Mouse (Mus musculus): Measurements from ENCODE around the gene Prkd2.

The Prkd2 gene

DNA sequence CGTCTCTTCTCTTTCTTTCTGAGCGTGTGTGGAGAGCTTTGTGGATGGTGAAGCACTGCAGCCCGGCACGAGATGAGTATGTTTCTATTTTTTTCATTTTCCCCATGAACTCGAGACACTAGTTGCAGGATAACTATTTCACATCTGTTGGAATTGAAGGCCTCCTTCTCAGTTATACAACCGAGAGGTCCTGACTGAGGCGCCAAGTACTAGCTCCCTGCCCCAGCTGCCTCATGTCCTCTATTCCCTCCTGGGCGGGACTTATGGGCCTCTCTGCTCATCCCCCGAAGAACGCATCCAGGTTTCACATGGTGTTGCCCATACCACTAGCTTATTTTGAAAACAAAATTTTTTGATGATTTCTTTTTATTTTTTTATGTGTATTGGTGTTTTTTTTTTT is 52.8 kb downstream of the Prkd2 start:
- no peak for DNase-seq

DNA sequence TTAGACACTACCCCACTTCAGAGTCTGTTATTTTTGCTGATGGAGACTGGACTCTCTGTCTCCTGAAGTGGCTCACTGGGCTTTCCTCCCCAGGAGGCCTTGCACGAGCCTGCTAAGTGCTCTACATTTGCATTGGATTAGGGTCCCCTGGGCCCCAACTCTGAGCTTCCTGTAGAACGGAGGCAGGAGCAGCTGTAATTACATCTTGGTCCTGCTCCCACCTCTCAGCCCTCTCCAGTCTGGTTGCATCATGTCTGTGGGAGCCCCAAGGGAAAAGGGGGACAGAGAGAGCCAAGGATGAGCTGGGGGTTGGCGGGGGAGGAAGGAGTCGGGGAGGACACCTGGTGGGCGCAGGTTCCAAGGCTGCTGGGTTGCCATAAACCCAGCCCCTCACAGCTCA is 57.8 kb downstream of the Prkd2 start:
- DNase-seq, result no peak

DNA sequence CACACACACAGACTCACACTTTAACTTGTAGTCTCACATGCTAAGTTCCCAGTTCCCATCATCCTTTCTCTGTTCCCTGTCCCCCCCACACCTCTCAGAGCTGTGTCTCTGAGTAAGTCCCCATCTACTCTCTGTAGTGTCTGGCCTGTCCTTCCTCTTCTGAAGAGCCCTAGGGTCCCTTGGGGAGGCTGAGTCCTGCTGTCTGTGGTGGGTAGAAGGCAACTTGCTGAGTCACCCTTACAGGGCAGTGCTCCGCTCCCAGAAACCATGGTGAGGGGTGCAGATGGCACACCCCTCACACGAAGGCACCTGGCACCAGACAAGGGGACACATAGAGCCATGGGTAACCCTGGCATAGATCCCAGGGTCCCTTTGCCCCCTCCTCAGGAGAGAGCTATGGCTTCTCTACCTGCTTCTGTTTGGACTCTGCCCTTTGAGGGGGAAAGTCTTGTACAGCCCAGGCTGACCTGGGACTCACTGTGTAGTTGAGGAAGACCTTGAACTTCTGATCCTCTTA is 60.8 kb downstream of the Prkd2 start:
- no peak for DNase-seq

DNA sequence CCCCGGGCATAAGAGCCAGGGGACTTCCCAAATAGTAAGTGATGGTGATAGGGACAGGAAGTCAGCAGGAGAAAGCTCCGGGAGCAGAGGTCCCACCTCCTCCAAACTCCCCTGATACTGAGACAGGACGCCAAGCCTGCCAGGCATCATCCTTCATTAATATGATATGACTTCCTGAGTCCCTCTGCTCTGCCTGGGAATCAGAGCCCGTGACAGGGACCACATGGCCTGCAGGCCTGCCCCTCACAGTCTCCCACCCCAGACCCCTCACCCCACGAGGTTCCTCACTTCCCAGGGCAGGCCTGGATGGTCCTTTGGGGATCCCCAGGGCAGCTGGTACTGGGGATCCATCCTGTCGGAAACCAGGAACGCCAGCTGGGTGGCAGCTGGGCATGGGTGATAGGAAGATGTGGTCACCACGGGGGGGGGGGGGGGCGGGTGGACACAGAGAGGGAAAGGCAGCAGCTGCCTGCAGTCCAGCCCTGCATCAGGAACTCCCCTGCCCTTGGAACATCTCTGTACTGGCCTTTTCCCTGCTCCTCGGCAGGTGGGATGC is 61.5 kb downstream of the Prkd2 start:
- DNase-seq, result no peak

DNA sequence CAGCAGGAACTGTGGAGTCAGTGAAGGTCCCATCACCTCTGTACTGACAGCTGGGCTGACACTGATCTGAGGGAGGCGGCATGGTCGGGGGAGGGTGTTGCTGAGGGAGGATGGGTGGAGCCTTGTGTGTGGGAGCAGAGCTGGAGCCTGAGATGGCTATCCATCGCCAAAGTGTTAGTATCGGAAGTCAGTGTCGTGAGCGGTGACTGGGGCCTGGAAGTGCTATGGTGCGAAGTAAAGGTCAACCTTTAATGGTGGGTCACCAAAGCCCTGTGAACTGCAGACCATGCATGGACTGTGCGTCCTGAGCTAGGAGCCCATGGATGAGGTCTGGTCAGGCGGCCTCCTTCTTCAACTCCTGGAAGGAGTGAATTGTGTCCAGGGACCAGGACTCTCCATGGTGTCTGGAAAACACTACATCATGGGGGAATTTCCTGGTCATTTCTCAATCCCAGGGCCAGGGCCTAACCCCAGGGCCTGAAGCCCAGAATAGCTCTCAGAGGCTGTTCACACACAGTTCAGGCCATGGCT is 62.9 kb downstream of the Prkd2 start:
- DNase-seq, result no peak

DNA sequence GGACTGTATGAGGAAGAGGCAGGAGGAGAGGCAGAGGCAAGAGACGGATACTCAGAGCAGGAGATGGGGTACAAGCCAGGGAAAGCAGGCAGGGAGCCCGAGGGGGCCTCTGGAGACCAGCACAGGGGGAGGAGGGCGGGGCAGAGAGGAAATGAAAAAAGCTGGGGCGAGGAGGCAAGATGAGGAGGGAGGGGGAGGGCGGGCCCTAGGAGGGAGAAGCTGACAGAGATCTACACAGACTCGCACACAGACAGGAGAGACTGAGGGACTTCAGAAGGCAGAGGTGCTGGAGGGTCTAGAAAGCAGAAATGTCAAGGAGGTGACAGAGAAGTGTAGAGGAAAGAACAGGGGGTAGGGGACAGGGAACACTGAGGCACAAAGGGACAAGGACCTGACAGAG is 63.6 kb downstream of the Prkd2 start, which contains the start of gene Ptgir:
TSS of gene Ptgir (plus strand) at position 210 of the 400 bp plus-strand sequence.
- DNase-seq, result no peak

DNA sequence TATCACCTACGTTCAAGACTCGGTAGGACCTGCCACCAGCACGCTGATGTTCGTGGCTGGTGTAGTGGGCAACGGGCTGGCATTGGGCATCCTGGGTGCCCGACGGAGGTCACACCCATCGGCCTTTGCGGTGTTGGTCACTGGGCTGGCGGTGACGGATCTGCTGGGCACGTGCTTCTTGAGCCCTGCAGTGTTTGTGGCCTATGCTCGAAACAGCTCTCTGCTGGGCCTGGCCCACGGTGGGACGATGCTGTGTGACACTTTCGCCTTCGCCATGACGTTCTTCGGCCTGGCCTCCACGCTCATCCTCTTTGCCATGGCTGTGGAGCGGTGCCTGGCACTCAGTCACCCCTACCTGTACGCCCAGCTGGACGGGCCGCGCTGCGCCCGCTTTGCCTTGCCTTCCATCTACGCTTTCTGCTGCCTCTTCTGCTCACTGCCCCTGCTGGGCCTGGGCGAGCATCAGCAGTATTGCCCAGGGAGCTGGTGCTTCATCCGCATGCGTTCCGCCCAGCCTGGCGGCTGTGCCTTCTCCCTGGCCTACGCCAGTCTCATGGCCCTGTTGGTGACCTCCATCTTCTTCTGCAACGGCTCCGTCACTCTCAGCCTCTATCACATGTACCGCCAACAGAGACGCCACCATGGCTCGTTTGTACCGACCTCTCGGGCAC is 64.3 kb downstream of the Prkd2 start:
- no peak for DNase-seq

DNA sequence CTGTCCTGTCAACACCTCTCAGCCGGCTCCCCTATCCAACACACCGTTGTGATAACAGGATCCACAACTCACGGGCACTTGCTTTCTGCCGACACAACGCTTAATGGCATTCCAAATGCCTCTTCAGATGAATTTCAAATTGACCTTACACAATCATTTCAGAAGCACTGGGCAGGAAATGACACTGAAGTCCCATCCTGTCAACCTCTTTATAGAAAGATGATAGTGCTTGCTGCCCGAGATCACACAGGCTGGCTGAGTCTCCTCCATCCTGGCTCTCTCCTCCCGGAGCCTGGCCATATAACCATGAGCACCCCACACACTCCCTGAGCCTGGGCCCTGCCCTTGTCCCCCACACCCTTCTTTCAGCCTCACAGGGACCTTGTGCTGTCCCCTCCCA is 65.1 kb downstream of the Prkd2 start:
- no peak for DNase-seq

DNA sequence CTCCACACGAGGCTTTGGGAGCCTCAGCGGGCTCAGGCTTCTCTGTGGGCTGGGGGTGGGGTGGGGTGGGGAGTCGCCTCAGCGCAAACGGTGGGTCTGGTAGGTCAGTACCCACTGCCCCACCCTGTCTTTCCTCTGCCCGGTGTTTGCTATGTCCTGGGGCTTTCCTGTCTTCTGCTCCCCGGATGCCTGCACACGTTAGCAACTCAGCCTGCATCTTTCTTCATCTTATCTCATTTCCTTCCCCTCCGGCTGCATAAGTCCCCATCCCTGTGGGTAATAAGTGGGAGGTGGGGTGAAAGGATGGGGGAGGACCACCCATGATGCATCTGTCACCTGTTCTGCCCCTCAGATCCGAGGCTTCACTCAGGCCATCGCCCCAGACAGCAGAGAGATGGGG is 65.7 kb downstream of the Prkd2 start:
- no peak for DNase-seq

DNA sequence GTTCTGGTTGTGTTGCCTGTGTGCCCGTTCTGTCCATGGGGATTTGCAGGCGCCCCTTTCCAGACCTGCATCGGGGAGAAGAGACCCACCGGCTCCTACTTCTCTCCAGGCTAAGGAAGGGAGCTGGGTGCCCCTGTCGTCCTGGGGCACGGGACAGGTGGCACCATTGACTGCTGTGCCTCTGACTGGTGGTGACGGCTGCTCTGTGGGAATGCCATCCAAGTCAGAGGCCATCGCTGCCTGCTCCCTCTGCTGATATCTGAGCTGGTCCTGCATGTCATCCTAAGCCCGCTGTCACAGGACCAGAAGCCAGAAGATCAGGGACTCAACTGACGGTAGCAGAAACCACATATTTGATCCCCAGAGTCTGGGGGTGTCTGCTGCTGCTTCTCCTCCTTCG is 66.2 kb downstream of the Prkd2 start:
- DNase-seq, result no peak

DNA sequence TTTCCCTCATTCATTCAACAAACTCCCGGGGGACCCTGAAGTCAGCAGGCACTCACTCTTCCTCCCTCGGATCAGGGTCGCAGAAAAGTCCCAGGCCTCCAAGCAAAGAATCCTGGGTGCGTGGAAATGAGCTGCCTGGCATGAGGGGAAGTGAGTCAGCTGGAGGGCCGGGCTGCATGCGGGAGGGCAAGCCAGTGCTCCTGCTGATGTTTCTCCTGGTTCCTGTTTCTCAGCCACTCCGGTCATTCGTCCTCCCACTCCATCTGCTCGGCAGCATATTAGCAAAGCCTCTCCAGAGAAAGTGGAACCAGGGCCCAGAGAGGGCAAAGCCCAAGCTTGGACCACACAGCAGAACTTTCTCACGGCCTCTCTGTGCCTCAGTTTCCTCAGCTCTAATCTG is 67.2 kb downstream of the Prkd2 start:
- DNase-seq, result no peak

DNA sequence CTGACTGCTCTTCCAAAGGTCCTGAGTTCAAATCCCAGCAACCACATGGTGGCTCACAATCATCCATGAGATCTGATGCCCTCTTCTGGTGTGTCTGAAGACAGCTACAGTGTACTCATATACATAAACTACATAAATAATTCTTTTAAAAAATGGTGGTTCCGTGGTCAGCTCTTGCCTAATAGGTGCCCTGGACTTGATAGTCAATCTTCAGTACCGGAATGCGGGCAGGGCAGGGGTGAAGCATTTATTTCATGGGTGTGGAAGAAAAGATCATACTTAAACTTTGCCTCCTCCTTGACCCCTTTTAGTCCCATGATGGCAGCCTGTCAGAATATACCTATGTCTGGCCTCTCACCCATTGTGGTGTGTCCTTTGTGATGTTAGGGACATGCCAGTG is 69.2 kb downstream of the Prkd2 start:
- no peak for DNase-seq

DNA sequence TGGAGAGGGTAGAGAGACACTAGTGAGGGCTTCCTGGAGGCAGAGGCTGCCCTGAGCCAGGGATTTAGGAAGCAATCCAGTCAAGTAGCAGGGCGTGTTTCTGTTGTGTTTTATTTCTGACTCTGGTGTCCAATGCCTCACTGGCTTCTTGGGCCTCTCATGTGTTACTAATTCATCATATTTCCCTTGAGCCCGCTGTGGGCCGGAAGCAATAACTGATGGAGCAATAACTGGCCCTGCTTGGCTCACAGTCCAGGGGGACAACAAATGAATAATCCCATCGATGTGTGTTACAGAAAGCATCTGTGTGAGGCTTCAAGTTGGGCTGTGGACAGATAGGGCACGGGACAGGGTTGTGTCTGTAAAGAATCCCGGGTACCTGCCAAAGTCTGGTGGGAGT is 69.7 kb downstream of the Prkd2 start:
- DNase-seq, result no peak

DNA sequence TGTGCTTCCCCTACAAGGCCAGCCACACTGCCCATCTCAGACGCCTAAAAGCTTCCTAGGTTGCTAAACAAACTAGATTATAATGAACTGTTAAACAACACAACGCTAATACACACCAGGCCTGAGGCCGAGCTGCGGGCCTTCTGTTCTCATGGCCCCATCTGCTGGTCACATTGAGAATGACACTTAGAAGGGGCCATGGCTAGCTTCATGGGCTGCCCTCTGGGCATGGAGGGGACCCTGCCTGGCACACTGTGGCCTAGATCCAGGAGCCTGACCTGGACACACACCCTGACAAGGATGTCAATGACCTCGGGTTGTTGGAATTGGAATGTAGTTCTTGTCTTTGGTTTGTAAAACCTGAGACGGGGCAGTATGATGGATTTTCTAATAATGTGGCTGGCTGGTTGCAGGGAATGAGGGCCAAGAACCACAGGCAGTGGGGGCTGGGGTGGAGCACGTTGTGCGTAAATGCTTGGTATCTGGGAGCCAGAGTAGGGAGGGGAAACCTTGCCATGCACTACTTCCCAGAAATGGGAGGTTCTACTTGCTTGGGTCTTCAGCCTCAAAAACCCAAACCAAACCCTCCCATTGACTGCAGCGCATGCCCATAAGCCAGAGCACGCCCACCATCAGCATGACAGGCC is 71.2 kb downstream of the Prkd2 start:
- peak; percentile 85 for DNase-seq

DNA sequence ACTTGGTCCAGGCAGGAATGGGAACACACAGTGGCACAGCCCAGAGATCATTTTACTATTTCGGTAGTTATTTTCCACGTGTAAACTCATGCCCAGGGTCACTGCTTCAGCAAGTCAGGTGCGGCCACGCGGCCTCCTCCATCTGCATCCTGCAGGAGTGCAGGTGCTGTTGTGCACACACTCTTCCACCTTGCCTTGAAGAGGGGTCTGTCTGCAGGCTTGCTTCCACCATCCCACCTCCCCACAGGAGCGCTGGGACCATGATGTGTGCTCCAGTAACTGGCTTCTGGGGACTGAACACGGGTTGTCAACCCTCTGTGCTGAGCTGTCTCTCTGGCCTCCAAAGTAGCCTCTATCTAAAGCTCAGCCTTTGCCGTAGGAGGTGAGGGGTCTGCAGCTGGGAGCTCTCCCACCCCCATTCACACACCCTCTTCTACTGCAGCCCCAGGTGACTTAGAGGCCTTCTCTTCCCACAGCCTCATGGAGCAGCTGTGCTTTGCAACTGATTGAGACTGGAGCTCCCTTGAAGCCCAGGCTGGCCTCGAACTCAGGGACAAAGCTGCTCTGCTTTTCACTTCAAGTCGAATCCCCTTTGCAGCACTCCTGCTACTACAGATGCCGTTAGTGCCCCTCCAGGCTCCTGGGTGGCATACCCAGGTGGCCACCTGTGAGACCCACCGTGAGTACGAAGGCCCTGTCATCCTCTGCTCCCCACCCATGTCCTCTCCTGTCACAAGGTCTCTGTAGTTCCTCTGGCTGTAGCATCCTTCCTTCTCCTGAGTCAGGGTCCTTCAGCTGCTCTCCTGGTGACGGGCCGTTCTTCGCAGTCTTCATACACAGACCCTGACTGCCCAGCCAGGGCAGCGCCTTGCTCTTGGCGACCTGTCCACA is 72.0 kb downstream of the Prkd2 start:
- DNase-seq, result no peak

DNA sequence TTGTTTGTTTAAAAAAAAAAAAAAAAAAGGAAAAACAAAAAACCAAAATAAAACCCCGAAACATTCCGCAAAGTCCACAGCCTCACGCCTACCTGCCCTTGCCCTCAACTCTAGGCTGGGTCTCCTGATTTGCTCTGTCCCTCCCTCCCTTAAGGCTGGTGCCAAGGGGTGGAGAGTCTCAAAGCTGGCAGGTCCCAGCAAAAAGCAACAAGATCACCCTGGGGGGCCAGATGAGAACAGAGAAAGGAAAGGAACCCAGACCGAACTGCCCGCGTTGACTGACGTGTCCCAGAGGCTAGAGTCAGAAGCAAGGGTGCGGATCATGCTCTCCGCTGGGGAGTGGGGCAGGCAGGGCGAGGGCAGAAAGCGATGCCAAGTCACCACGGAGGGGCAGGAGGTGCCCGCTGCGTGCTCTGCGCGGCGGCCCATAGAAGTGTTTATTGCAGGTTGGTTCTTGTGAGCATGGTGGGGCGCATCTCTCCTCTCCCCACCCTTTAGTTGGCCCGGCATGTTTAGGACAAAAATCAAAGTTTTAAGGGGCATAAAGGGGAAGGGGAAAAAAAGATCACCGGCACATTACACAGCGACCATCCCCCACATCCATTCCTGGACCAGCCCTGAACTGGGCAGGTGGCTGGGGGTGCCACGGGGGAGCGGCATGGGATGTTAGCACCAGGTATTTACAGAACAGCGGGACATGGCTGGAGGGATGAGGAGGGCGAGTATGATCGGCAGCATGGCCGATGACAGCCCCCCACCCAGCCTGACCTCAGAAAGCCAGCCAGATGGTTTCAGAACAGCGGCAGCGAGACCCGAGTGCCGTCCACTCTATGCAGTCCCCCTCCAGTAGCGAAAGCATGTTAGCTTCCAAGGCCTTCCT is 73.0 kb downstream of the Prkd2 start:
- DNase-seq, result no peak

DNA sequence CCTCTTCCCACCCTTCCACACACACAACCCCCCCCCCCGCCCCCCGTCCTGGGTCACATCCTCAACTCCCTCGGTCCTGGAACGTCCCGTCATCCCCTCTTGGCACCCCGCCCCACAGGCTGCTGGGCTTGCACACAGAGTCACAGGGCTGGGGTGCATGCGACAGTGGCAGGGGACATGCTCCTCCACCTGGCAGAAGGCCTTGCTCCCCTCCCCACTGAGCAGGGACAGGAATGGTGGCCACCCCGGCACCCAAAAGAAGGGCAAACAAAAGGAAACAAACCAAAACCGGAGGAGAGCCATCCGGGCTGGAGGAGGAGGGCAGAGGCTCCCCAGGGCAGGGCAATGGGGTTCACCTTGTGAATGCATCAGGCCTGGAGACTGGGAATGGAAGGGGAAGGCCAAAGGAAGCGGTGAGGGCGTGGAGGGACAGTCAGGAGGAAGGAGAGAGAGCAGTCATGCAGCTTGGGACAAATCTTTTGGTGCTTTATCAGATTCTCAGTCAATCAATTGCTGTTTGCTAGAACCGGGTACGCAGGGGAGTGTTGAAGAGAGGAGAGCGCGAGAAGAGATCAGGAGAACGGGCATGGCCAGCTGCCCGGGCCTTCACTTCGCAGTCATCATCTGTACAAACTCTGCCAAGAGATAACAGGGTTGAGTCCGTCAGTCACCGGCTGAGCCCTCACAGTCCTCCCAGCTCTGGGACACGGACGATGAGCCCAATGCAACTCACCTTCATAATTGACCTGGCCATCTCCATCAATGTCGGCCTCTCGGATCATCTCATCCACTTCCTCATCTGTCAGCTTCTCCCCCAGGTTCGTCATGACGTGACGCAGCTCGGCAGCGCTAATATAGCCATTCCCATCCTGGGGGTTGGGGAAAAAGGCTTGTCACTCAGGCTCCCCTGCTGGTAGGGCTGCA is 73.9 kb downstream of the Prkd2 start:
- no peak for DNase-seq

DNA sequence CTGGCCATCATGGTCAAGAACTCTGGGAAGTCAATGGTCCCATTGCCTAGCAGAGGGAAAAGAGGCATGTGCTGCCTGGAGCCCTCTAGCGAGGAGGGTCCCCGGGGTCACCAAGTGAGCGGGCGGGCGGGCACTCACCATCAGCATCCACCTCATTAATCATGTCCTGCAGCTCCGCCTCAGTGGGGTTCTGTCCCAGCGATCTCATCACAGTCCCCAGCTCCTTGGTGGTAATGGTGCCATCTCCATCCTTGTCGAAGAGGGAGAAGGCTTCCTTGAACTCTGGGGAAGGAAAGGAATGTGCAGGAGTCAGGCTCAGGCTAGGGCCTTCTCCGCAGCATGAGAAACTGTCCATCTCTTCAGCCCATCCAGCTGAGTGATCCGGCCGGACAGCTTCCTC is 74.7 kb downstream of the Prkd2 start:
- no peak for DNase-seq

DNA sequence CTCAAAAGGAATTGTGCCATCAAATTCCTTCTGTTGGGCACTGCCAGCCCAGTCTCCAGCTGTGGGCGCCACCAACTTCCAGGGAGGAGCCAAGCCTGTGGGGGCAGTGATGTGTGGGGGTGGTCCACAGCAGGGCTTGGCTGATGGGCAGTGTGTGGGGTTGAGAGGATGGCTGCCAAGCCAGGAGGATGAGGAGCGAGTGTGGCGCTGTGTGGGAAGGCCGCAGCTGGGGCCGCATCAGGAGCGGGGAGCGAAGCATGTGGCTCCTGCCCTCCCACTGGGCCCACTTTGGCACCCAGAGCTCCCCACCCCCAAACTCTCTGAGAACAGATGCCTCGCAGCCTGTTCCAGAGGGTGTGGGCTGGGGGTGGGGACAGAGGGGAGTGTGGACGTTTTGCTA is 75.3 kb downstream of the Prkd2 start:
- DNase-seq, result no peak

DNA sequence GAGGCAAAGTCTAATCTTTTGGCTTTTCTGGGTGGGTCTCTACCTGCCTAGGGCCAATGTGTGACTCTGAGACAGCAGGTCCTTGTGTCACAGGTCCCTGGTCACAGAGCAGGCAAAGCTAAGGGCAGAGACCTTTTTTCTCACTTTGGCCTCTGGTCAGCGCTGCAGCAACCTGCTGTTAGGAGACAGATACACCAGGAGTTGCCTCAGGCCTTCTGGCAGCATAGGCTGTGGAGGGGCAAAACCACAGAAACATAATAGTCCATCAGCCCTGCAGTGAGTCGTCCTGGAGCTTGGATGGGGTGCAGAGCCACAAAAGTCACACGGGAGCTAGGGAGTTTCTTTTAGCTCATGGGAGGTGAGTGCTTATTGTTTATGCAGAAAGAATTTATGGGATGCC is 76.0 kb downstream of the Prkd2 start:
- DNase-seq, result no peak
